Mouse (Mus musculus) heart, embryonic 15.5 days (tissue): ENCODE results near the gene Reep3. TPM values are rescaled to one million over a fixed set of nuclear protein-coding genes. Genes with fewer than 3 reads are reported as not detected.

Source experiments
- ATAC-seq: fragments of 200-750 bp; cut with Nextera tagmentation; replicated peaks from 2 replicates; pipeline ENCODE4 v1.8.0; 2017; ENCODE audit warnings: low read depth, moderate TSS enrichment; ENCODE audit not compliant: insufficient number of reproducible peaks, insufficient read depth, low FRiP score
- H3K27ac ChIP-seq: fragments of 300-500 bp; sonication (generic); 2 replicates; pipeline ENCODE4 v1.5.1; 2015; ENCODE audit warnings: mild to moderate bottlenecking, inconsistent platforms
- H3K27me3 ChIP-seq: fragments of 300-500 bp; sonication (generic); 2 replicates; pipeline ENCODE4 v1.6.1; 2015; ENCODE audit warnings: inconsistent platforms
- H3K36me3 ChIP-seq: fragments of 300-500 bp; sonication (generic); 2 replicates; pipeline ENCODE4 v1.6.1; 2015; ENCODE audit warnings: mild to moderate bottlenecking, inconsistent platforms
- H3K4me1 ChIP-seq: fragments of 300-500 bp; sonication (generic); replicated peaks from 2 replicates; pipeline ENCODE4 v1.6.1; 2015; ENCODE audit warnings: inconsistent platforms
- H3K4me2 ChIP-seq: fragments of 300-500 bp; sonication (generic); 2 replicates; pipeline ENCODE4 v1.6.1; 2015; ENCODE audit warnings: inconsistent platforms, mild to moderate bottlenecking, moderate library complexity
- H3K4me3 ChIP-seq: fragments of 300-500 bp; sonication (generic); 2 replicates; pipeline ENCODE4 v1.5.1; 2015; ENCODE audit warnings: mild to moderate bottlenecking, inconsistent platforms
- H3K9ac ChIP-seq: fragments of 300-500 bp; sonication (generic); 2 replicates; pipeline ENCODE4 v1.6.1; 2015; ENCODE audit warnings: mild to moderate bottlenecking, inconsistent platforms
- H3K9me3 ChIP-seq: fragments of 300-500 bp; sonication (generic); replicated peaks from 2 replicates; pipeline ENCODE4 v1.6.1; 2016; ENCODE audit warnings: inconsistent platforms
- WGBS: fragments of 180-500 bp; shearing (Covaris S2); methylation state at CpG from one replicate; pipeline ENCODE4 v1.1.7; 2015; ENCODE audit warnings: mixed read lengths; 5-methylcytosine and 5-hydroxymethylcytosine counted together
- polyA plus RNA-seq: library from polyadenylated mRNA; unstranded; fragments of >200 nt; fragmentation: Nextera tagmentation; extraction: Ambion mirVana; gene quantifications from 2 replicates; pipeline ENCODE4 v1.2.1, GENCODE M21; 2015

Gene Reep3
- polyA plus RNA-seq, 1 experiment from 2014 or later = 31.5 TPM

GRCm38 (mm10) chr10:66978215-66978614 is 118.5 kb downstream of the Reep3 start:
- WGBS = 74% methylated on average over 2 of the region's 2 CpGs
- H3K27ac ChIP-seq = no peak overlapping the region
- H3K4me3 ChIP-seq = no peak overlapping the region
- H3K9me3 ChIP-seq = no peaks in the 10 kb centered on the region
- H3K4me2 ChIP-seq = no peak overlapping the region
- H3K36me3 ChIP-seq = no peaks in the 10 kb centered on the region
- no peak for ATAC-seq
- H3K27me3 ChIP-seq = no peaks in the 10 kb centered on the region
- peaks cover 4% of the 10 kb centered on the region; the same call in 1 of the 2 replicates for H3K4me1 ChIP-seq
- H3K9ac ChIP-seq = no peak overlapping the region

GRCm38 (mm10) chr10:66977093-66977492 is 119.7 kb downstream of the Reep3 start:
- no peaks in the 10 kb centered on the region for H3K36me3 ChIP-seq
- H3K27ac ChIP-seq = no peak overlapping the region
- ATAC-seq = no peak
- no peak overlapping the region for H3K9ac ChIP-seq
- H3K4me3 ChIP-seq = no peak overlapping the region
- H3K4me2 ChIP-seq = no peak overlapping the region
- WGBS = 83% methylated on average over 3 of the region's 3 CpGs
- H3K9me3 ChIP-seq = no peaks in the 10 kb centered on the region
- H3K27me3 ChIP-seq = no peaks in the 10 kb centered on the region
- peaks cover 4% of the 10 kb centered on the region; the same call in 1 of the 2 replicates for H3K4me1 ChIP-seq

- 69% methylated on average over 1 of the region's 1 CpGs for WGBS
- no peaks in the 10 kb centered on the region for H3K9me3 ChIP-seq
- H3K27ac ChIP-seq = no peak overlapping the region
These were observed 121.3 kb downstream of the Reep3 start for GRCm38 (mm10) chr10:66975451-66975850.

GRCm38 (mm10) chr10:66974417-66974816 is 122.3 kb downstream of the Reep3 start:
- Histone ChIP-seq H3K4me1 (peaks cover 4% of the 10 kb centered on the region; the same call in 1 of the 2 replicates), H3K27ac (no peak overlapping the region), H3K9me3 (no peaks in the 10 kb centered on the region), H3K36me3 (no peaks in the 10 kb centered on the region), H3K4me2 (no peak overlapping the region), H3K4me3 (no peak overlapping the region), H3K27me3 (no peaks in the 10 kb centered on the region), H3K9ac (no peak overlapping the region)
- ATAC-seq = no peak
- WGBS = 73% methylated on average over 4 of the region's 4 CpGs

More at GRCm38 (mm10) chr10:66975451-66975850, 121.3 kb downstream of the Reep3 start:
- no peak overlapping the region for H3K4me3 ChIP-seq
- ATAC-seq = no peak
- no peaks in the 10 kb centered on the region for H3K36me3 ChIP-seq
- H3K27me3 ChIP-seq = no peaks in the 10 kb centered on the region
- no peak overlapping the region for H3K9ac ChIP-seq
- no peak overlapping the region for H3K4me2 ChIP-seq
- peaks cover 4% of the 10 kb centered on the region; the same call in 1 of the 2 replicates for H3K4me1 ChIP-seq

- Histone ChIP-seq H3K36me3 (no peaks in the 10 kb centered on the region), H3K4me1 (peaks cover 4% of the 10 kb centered on the region; the same call in 1 of the 2 replicates)
- no peak for ATAC-seq
These were observed 122.9 kb downstream of the Reep3 start for GRCm38 (mm10) chr10:66973866-66974265.

GRCm38 (mm10) chr10:66973274-66973673 is 123.5 kb downstream of the Reep3 start:
- Histone ChIP-seq H3K9ac (no peak overlapping the region), H3K4me2 (no peak overlapping the region), H3K27me3 (no peaks in the 10 kb centered on the region), H3K36me3 (no peaks in the 10 kb centered on the region), H3K4me1 (peaks cover 4% of the 10 kb centered on the region; the same call in 1 of the 2 replicates), H3K9me3 (no peaks in the 10 kb centered on the region), H3K27ac (no peak overlapping the region), H3K4me3 (no peak overlapping the region)
- 47% methylated on average over 2 of the region's 2 CpGs for WGBS
- ATAC-seq = no peak

More at GRCm38 (mm10) chr10:66973866-66974265, 122.9 kb downstream of the Reep3 start:
- no peak overlapping the region for H3K4me3 ChIP-seq
- H3K27ac ChIP-seq = no peak overlapping the region
- no peaks in the 10 kb centered on the region for H3K9me3 ChIP-seq
- no peak overlapping the region for H3K9ac ChIP-seq
- no peak overlapping the region for H3K4me2 ChIP-seq
- no peaks in the 10 kb centered on the region for H3K27me3 ChIP-seq
- WGBS = 63% methylated on average over 6 of the region's 6 CpGs

GRCm38 (mm10) chr10:66970336-66971115 is 126.2 kb downstream of the Reep3 start:
- H3K9me3 ChIP-seq = 0 out of 2 replicates have a peak, but pooled peaks cover 3% of the 10 kb centered on the region
- H3K36me3 ChIP-seq = no peaks in the 10 kb centered on the region
- H3K4me1 ChIP-seq = peaks cover 3% of the 10 kb centered on the region; the same call in 1 of the 2 replicates
- no peak for ATAC-seq
- WGBS = 87% methylated on average over 23 of the region's 23 CpGs
- no peak overlapping the region for H3K4me2 ChIP-seq
- H3K9ac ChIP-seq = no peak overlapping the region
- H3K27me3 ChIP-seq = no peaks in the 10 kb centered on the region
- no peak overlapping the region for H3K27ac ChIP-seq
- no peak overlapping the region for H3K4me3 ChIP-seq

GRCm38 (mm10) chr10:66969581-66969980 is 127.2 kb downstream of the Reep3 start:
- ATAC-seq = no peak
- Histone ChIP-seq H3K27me3 (no peaks in the 10 kb centered on the region), H3K36me3 (no peaks in the 10 kb centered on the region), H3K9ac (no peak overlapping the region), H3K4me2 (no peak overlapping the region), H3K4me3 (no peak overlapping the region), H3K4me1 (no peaks in the 10 kb centered on the region), H3K9me3 (0 out of 2 replicates have a peak, but pooled peaks cover 3% of the 10 kb centered on the region), H3K27ac (no peak overlapping the region)
- 68% methylated on average over 2 of the region's 2 CpGs for WGBS

- Histone ChIP-seq H3K27ac (no peak overlapping the region), H3K4me3 (no peak overlapping the region), H3K9ac (no peak overlapping the region), H3K4me2 (no peak overlapping the region), H3K36me3 (no peaks in the 10 kb centered on the region), H3K9me3 (0 out of 2 replicates have a peak, but pooled peaks cover 3% of the 10 kb centered on the region), H3K27me3 (no peaks in the 10 kb centered on the region), H3K4me1 (no peaks in the 10 kb centered on the region)
- 78% methylated on average over 5 of the region's 5 CpGs for WGBS
- ATAC-seq = no peak
These were observed 127.7 kb downstream of the Reep3 start for GRCm38 (mm10) chr10:66969081-66969480.

GRCm38 (mm10) chr10:66968541-66968940 is 128.2 kb downstream of the Reep3 start:
- no peak overlapping the region for H3K4me2 ChIP-seq
- no peaks in the 10 kb centered on the region for H3K36me3 ChIP-seq
- H3K4me1 ChIP-seq = no peaks in the 10 kb centered on the region
- 59% methylated on average over 4 of the region's 4 CpGs for WGBS
- H3K9me3 ChIP-seq = 0 out of 2 replicates have a peak, but pooled peaks cover 3% of the 10 kb centered on the region
- no peak overlapping the region for H3K27ac ChIP-seq
- ATAC-seq = no peak
- no peaks in the 10 kb centered on the region for H3K27me3 ChIP-seq
- no peak overlapping the region for H3K4me3 ChIP-seq
- H3K9ac ChIP-seq = no peak overlapping the region

GRCm38 (mm10) chr10:66966391-66967109 is 130.2 kb downstream of the Reep3 start:
- 0 out of 2 replicates have a peak, but pooled peaks cover 3% of the 10 kb centered on the region for H3K9me3 ChIP-seq
- no peaks in the 10 kb centered on the region for H3K4me1 ChIP-seq
- no peaks in the 10 kb centered on the region for H3K36me3 ChIP-seq
- H3K4me3 ChIP-seq = no peak overlapping the region
- H3K4me2 ChIP-seq = no peak overlapping the region
- 72% methylated on average over 9 of the region's 9 CpGs for WGBS
- H3K27me3 ChIP-seq = no peaks in the 10 kb centered on the region
- no peak for ATAC-seq
- H3K9ac ChIP-seq = no peak overlapping the region
- no peak overlapping the region for H3K27ac ChIP-seq
